Mouse (Mus musculus): ENCODE measurements around the gene Fcgr4.
"Not testable (repeated sequence)": the region's sequence is repeated elsewhere in the genome, so short reads cannot be mapped to it uniquely, and the experiment has no call there.

- not testable (repeated sequence) for TF ChIP-seq CTCF (IDR thresholded peaks at IDR 0.05; ENCODE audit: low read depth, low read length); TAL1 (conservative IDR thresholded peaks at IDR 0.05; ENCODE audit: low read depth, low read length); GATA1 (IDR thresholded peaks at IDR 0.05; ENCODE audit: borderline replicate concordance, low read length); POLR2AphosphoS5 (IDR thresholded peaks at IDR 0.05; ENCODE audit: insufficient replicate concordance, low read depth, low read length)
These were observed 43.4 kb upstream of the Fcgr4 start for GRCm38 (mm10) chr1:170975350-170975749.

All from G1E (cell line).